Mouse (Mus musculus) hindbrain, embryonic 14.5 days (tissue): ENCODE measurements around the gene Pcgf2. TPM values are rescaled to one million over a fixed set of nuclear protein-coding genes. Genes with fewer than 3 reads are reported as not detected.
A peak's percentile ranks its signal among the peaks of the same experiment; 100 is the strongest.
"Not testable (repeated sequence)": the region's sequence is repeated elsewhere in the genome, so short reads cannot be mapped to it uniquely, and the experiment has no call there.

ENCODE experiments used
- ATAC-seq: fragments of 200-750 bp; cut with Nextera tagmentation; 2 replicates; pipeline ENCODE4 v1.8.0; 2017; ENCODE audit warnings: moderate number of reproducible peaks, mild to moderate bottlenecking, moderate TSS enrichment, moderate library complexity; ENCODE audit not compliant: low FRiP score
- DNase-seq: peaks from one replicate; pipeline ENCODE4 v3.0.0-alpha.2; 2015; ENCODE audit warnings: low spot score
- H3K27ac ChIP-seq: fragments of 300-500 bp; sonication (generic); 2 replicates; pipeline ENCODE4 v1.5.1; 2014; ENCODE audit warnings: mild to moderate bottlenecking, moderate library complexity
- H3K27me3 ChIP-seq: fragments of 300-500 bp; sonication (generic); 2 replicates; pipeline ENCODE4 v1.6.1; 2014; ENCODE audit warnings: mild to moderate bottlenecking, low read length, mixed read lengths; ENCODE audit not compliant: control insufficient read depth, insufficient read depth
- H3K36me3 ChIP-seq: fragments of 300-500 bp; sonication (generic); replicated peaks from 2 replicates; pipeline ENCODE4 v1.6.1; 2014; ENCODE audit not compliant: control insufficient read depth, insufficient read depth
- H3K4me1 ChIP-seq: fragments of 300-500 bp; sonication (generic); replicated peaks from 2 replicates; pipeline ENCODE4 v1.6.1; 2014; ENCODE audit warnings: antibody characterized with exemption, low read length, mixed read lengths; ENCODE audit not compliant: control insufficient read depth, insufficient read depth
- H3K4me2 ChIP-seq: fragments of 300-500 bp; sonication (generic); replicated peaks from 2 replicates; pipeline ENCODE4 v1.6.1; 2014; ENCODE audit warnings: mild to moderate bottlenecking, moderate library complexity
- H3K4me3 ChIP-seq: fragments of 300-500 bp; sonication (generic); replicated peaks from 2 replicates; pipeline ENCODE4 v1.5.1; 2014; ENCODE audit warnings: mild to moderate bottlenecking, low read length
- H3K9ac ChIP-seq: fragments of 300-500 bp; sonication (generic); 2 replicates; pipeline ENCODE4 v1.6.1; 2014
- H3K9me3 ChIP-seq: fragments of 300-500 bp; sonication (generic); 2 replicates; pipeline ENCODE4 v1.6.1; 2016; ENCODE audit warnings: low read length; ENCODE audit not compliant: control insufficient read depth
- WGBS: fragments of 180-500 bp; shearing (Covaris S2); extraction: QIAGEN DNeasy Blood & Tissue Kit; methylation state at CpG from one replicate; pipeline ENCODE4 v1.1.7; 2014; 5-methylcytosine and 5-hydroxymethylcytosine counted together
- polyA plus RNA-seq: library from polyadenylated mRNA; unstranded; fragments of >200 nt; fragmentation: Nextera tagmentation; extraction: Ambion mirVana; gene quantifications from 2 replicates; pipeline ENCODE4 v1.2.1, GENCODE M21; 2014

Gene Pcgf2
- polyA plus RNA-seq, 1 experiment from 2014 or later = 23.4 TPM

DNA sequence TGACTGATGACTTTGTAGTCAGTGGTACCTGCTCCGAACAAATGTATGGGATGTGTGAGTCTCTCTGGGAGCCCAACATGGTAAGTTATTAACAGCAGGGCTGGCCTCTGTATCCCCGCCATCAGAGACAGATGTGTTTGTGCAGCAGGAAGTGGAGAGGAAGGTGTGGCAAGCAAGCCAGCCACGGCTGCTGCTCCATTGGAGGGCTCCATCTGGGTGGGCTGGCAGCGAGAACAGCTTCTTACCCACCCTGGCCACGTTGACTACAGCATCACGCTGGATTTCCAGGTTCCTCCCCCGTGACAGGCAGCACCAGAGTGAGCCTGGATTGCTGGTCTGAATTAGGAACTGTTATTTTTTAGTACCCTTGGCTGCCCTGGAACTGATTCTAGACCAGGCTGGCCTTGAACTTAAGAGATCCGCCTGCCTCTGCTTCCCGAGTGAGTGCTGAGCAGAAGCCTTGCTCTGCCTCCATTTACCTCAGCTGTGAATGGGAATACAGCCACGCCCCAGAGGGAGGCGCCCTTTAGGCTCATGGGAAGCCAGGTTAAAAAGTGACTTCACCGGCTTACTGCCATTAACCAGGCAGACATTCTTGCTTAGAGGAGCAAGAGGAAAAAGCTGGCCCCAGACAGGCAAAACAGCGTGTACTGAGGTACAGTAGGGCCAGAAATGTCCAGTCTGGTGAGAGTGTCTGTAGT is 11.1 kb upstream of the Pcgf2 start:
- H3K4me3 ChIP-seq = no peak overlapping the region
- H3K27me3 ChIP-seq = no peaks in the 10 kb centered on the region
- no peaks in the 10 kb centered on the region for H3K4me1 ChIP-seq
- WGBS = 87% methylated on average over 13 of the region's 13 CpGs
- H3K36me3 ChIP-seq = peaks cover 83% of the 10 kb centered on the region
- DNase-seq (no peak), ATAC-seq (no peak)
- no peak overlapping the region for H3K9ac ChIP-seq
- no peak overlapping the region for H3K4me2 ChIP-seq
- H3K9me3 ChIP-seq = no peaks in the 10 kb centered on the region
- H3K27ac ChIP-seq = no peak overlapping the region

DNA sequence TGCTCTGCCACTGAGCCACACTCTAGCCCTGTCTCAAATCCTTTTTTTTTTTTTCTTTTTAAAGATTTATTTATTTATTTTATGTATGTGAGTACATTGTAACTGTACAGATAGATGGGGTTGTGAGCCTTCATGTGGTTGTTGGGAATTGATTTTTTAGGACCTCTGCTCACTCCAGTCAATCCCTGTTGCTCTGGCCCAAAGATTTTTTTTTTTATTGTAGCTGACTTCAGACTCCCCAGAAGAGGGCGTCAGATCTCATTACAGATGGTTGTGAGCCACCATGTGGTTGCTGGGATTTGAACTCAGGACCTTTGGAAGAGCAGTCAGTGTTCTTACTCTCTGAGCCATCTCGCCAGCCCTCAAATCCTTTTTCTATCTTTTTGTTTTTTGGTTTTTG is 9.8 kb upstream of the Pcgf2 start:
- not testable (repeated sequence) for H3K4me1 ChIP-seq, ATAC-seq, H3K4me2 ChIP-seq, H3K4me3 ChIP-seq, H3K9me3 ChIP-seq, H3K9ac ChIP-seq, H3K27me3 ChIP-seq, DNase-seq, H3K27ac ChIP-seq
- WGBS = 82% methylated on average over 2 of the region's 2 CpGs
- H3K36me3 ChIP-seq = peaks cover 85% of the 10 kb centered on the region

DNA sequence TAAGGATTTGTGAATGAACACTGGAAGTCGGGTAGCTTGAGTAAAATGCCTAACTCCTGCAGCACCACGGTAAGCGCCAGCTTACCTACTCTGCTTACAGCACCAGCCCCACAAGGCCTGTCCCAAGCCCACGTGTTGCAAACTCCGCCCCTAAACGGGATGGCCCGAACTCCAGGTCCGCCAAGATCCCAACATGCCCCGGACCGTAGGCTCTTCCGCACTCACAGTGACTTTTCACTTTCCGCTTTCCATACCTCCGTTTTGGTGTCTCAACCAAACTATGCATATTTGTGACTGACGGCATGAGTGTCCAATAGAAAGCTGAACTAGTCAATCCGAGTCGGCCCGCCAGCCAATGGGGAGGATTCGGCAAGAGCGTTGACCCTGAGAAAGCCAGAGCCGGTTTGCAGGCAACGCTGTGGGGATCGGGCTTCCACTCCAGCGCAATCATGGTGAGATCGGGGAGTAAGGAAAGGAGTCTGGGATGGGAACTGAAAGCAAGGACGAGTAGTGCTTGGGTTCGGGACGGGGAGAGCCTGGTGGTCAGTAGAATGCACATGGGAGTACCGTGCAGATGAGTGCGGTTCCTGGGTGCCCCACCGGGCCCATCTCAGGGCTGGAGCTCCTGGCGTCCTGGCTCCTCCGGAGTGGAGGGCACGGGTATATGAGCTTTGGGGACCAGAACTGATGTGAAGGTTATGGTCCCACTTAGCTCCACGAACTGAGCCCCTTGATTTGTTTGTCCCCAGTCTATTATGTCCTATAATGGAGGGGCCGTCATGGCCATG is 2.9 kb upstream of the Pcgf2 start, which contains the start of gene Psmb3:
Psmb3 (plus strand) TSS at position 361 of the 788 bp plus-strand sequence.
- ATAC-seq (peak; percentile 88), DNase-seq (peak; percentile 100)
- H3K9me3 ChIP-seq = no peaks in the 10 kb centered on the region
- H3K27me3 ChIP-seq = no peaks in the 10 kb centered on the region
- H3K4me3 ChIP-seq = peak within 1 kb of the TSS; percentile 78
- under 1% methylated on average over 35 of the region's 35 CpGs for WGBS
- peak within 1 kb of the TSS; percentile 86 for H3K4me2 ChIP-seq
- H3K9ac ChIP-seq = peak within 1 kb of the TSS; percentile 70
- H3K27ac ChIP-seq = peak within 1 kb of the TSS; percentile 74
- H3K4me1 ChIP-seq = peaks cover 25% of the 10 kb centered on the region
- H3K36me3 ChIP-seq = peaks cover 25% of the 10 kb centered on the region

DNA sequence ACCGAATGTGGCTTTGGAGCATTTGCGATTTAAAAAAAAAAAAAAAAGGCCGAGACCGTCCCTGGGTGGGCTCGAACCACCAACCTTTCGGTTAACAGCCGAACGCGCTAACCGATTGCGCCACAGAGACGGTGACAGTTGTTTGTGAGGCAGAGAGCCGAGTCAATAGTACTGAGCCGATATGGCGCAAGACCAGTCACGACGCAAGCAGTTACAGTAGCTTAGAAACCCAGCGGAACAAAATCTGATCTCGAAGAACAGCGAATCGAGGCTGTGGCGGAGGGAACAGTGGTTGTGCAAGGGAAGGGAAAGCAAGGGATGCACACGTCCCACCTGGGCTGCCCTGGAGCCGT is 2.1 kb upstream of the Pcgf2 start:
- H3K4me2 ChIP-seq = peak overlapping the region; percentile 86
- H3K9me3 ChIP-seq = no peaks in the 10 kb centered on the region
- no peaks in the 10 kb centered on the region for H3K27me3 ChIP-seq
- H3K9ac ChIP-seq = peak overlapping the region; percentile 65
- peak; percentile 98 for DNase-seq
- WGBS = under 1% methylated on average over 24 of the region's 24 CpGs
- ATAC-seq = no peak
- peaks cover 17% of the 10 kb centered on the region for H3K36me3 ChIP-seq
- peaks cover 32% of the 10 kb centered on the region for H3K4me1 ChIP-seq
- H3K27ac ChIP-seq = peak overlapping the region; percentile 74
- peak overlapping the region; percentile 78 for H3K4me3 ChIP-seq

DNA sequence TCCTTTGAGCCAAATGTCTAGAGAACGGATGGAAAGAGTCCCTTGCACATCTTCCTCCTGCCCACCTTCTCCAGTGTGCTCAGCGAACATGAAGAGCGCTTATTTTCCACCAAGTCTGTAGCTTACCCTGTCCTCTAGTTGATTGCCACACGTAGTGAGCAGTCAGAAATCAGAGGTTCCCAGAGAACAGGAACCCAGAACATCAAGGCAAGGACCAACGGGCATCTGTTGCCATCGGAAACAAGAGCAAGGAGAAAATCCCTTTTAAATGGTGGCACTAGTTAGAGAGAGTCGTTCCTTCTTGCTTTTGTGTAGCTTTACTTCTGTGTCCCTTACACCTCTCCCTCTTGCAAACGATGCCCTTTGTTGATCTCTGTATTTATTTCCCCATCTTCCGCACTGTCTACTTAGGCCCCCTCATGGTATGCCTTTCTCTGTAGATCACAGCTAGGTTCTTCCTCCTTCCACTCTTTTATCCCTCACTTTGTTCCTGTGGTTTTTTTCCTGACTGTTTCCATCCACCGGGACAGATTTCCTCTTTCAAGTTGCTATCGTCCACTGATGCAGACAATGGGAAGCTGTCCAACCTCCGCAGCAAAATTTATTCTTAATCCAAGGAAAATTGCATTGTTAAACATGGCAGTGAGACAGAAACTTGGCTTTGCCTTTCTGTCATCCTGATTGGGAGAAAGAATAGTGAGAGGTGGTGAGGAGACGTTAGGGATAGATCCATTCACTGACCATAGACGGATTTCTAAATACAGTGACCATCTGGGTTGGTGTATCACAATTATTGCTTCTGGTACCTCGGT is 1.5 kb upstream of the Pcgf2 start:
- Histone ChIP-seq H3K27ac (peak overlapping the region; percentile 74; the same call in 1 of the 2 replicates), H3K4me1 (peaks cover 38% of the 10 kb centered on the region), H3K9ac (peak overlapping the region; percentile 65; the same call in 1 of the 2 replicates), H3K4me2 (peak overlapping the region; percentile 86), H3K36me3 (peaks cover 11% of the 10 kb centered on the region), H3K4me3 (peak overlapping the region; percentile 78), H3K27me3 (no peaks in the 10 kb centered on the region), H3K9me3 (no peaks in the 10 kb centered on the region)
- ATAC-seq = no peak
- 50% methylated on average over 15 of the region's 15 CpGs for WGBS
- no peak for DNase-seq

DNA sequence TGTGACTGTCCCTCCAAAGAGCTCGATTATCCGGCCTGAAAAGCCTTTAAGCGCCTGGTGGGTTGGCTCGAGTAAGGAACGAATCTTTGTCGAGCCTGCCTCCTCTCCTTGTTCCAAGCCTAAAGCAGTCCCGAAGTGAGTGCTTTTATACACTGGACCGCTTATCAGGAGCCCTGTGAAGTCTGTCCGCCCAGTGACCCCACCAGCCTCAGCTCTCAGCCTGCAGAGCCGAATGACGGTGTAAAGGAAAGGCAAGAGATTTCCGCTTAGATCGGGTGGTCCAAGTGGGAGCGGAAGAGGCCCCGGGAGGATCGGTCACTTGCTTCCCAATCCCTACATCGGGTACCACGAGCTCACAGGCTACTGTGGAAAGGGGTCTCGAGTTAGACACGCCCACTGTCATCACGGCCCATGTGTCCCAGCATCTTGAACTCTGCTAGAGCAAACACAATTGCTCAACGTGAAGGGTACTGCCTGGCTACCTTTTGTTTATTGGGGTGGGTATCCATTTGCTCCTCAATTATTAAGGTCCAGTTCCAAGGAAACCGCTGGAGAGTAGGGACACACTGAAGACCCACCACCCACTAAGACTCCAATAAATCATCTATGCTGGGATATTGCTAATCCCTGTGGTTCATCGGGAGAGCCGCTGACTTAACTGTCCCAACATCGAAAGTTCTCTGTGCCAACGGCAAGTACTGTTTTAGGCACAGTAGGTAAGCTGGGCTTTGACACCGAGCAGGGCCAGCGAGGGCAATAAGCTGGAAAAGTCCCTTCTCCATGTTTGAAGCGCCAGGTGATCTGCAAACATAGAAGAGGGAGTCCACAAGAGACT is 666 bp upstream of the Pcgf2 start:
- Histone ChIP-seq H3K27me3 (no peaks in the 10 kb centered on the region), H3K36me3 (peaks cover 3% of the 10 kb centered on the region; the same call in 1 of the 2 replicates), H3K9me3 (no peaks in the 10 kb centered on the region), H3K4me1 (peaks cover 46% of the 10 kb centered on the region), H3K9ac (peak overlapping the region; percentile 85), H3K27ac (peak overlapping the region; percentile 98), H3K4me3 (peak overlapping the region; percentile 78), H3K4me2 (peak overlapping the region; percentile 86)
- WGBS = 16% methylated on average over 30 of the region's 30 CpGs
- no peak for ATAC-seq
- DNase-seq = no peak

DNA sequence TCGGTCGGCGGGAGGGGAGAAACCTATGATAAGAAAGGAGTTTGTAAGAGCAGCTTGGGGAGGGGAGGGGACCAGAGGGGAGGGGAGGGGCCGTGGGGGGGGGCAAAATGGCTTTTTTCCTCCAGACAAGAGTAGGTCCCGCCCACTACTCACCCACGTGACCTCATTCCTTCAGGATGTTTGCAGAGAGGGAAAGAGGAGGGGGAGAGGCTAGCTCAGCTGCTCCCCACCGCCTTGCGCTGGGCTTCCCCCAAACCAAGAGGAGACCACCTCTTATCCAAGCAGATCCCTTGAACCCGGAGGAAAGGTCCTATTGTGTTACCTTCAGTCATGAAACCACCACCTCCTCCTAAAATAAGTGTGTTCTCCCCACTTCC is 683 bp downstream of the Pcgf2 start:
- Histone ChIP-seq H3K9ac (peak overlapping the region; percentile 93), H3K27me3 (no peaks in the 10 kb centered on the region), H3K4me2 (peak overlapping the region; percentile 86), H3K9me3 (no peaks in the 10 kb centered on the region), H3K4me3 (peak overlapping the region; percentile 78), H3K4me1 (peaks cover 59% of the 10 kb centered on the region), H3K27ac (peak overlapping the region; percentile 98), H3K36me3 (no peaks in the 10 kb centered on the region)
- DNase-seq (peak; percentile 92), ATAC-seq (peak; percentile 57)
- WGBS = 0% methylated on average over 6 of the region's 9 CpGs

DNA sequence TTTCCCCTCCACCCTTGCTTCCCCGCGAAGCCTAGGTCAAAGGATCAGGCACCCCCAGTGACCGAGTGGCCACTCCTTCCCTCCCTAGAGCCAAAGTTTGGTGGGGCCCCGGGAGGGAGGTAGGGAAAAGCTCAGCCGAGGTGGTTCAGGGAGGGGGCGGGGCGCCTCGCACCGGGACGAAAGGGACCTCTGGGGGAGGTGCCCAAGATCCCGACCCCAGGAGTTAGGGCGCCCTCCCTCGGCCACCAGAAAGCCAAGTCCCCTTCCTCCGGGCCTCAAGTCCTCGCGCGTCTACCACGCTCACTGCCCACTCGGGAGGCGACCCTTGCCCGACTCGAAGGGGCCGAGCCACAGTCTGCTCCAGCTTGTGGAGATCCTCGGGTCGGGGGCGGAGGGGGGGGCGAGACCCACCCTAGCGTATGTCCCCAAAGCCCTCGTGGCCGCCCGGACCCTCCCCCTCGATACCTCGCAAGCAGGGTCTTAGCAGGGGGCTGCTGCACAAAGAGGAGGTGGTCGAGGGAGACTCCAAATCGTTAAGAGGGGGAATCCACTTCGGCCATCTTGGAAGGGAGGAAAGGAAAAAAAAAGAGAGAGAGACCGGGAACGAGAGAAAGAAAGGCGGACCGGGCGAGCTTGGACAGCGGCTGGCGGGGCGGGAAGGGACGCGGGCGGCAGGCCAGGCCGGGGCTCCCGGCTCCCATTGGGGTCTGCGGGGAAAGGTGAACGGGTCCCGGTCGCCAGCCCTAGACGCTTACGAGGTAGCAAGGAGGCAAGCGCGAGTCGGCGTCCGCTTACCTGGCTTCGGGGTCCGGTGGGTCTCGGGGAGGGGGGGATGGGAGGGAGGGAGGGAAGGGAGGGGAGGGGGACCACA is 1.3 kb downstream of the Pcgf2 start:
- peak overlapping the region; percentile 78 for H3K4me3 ChIP-seq
- H3K4me1 ChIP-seq = peaks cover 59% of the 10 kb centered on the region
- no peak; the same call in 1 of the 2 replicates for ATAC-seq
- under 1% methylated on average over 56 of the region's 63 CpGs for WGBS
- H3K27ac ChIP-seq = peak overlapping the region; percentile 98
- DNase-seq = peak; percentile 55
- no peaks in the 10 kb centered on the region for H3K9me3 ChIP-seq
- no peaks in the 10 kb centered on the region for H3K27me3 ChIP-seq
- peak overlapping the region; percentile 93 for H3K9ac ChIP-seq
- peak overlapping the region; percentile 86 for H3K4me2 ChIP-seq
- no peaks in the 10 kb centered on the region for H3K36me3 ChIP-seq
